Mouse (Mus musculus) midbrain, embryonic 14.5 days (tissue): Measurements from ENCODE around the gene Bid. TPM values are rescaled to one million over a fixed set of nuclear protein-coding genes. Genes with fewer than 3 reads are reported as not detected.

ENCODE experiments used
- ATAC-seq: fragments of 200-750 bp; cut with Nextera tagmentation; 2 replicates; pipeline ENCODE4 v1.8.0; 2017; ENCODE audit warnings: moderate number of reproducible peaks, moderate library complexity; ENCODE audit not compliant: low FRiP score, low TSS enrichment
- DNase-seq: peaks from one replicate; pipeline ENCODE4 v3.0.0-alpha.2; 2015
- H3K27ac ChIP-seq: fragments of 300-500 bp; sonication (generic); replicated peaks from 2 replicates; pipeline ENCODE4 v1.5.1; 2014; ENCODE audit warnings: mild to moderate bottlenecking, low read depth, low read length, moderate library complexity
- H3K27me3 ChIP-seq: fragments of 300-500 bp; sonication (generic); 2 replicates; pipeline ENCODE4 v1.6.1; 2014; ENCODE audit warnings: low read length, control low read depth, mixed read lengths; ENCODE audit not compliant: control insufficient read depth, insufficient read depth
- H3K36me3 ChIP-seq: fragments of 300-500 bp; sonication (generic); 2 replicates; pipeline ENCODE4 v1.6.1; 2014; ENCODE audit warnings: low read length, control low read depth; ENCODE audit not compliant: control insufficient read depth, insufficient read depth
- H3K4me1 ChIP-seq: fragments of 300-500 bp; sonication (generic); 2 replicates; pipeline ENCODE4 v1.6.1; 2014; ENCODE audit warnings: mild to moderate bottlenecking, antibody characterized with exemption, low read length, control low read depth; ENCODE audit not compliant: control insufficient read depth, insufficient read depth
- H3K4me2 ChIP-seq: fragments of 300-500 bp; sonication (generic); 2 replicates; pipeline ENCODE4 v1.6.1; 2014; ENCODE audit warnings: mild to moderate bottlenecking, low read length, moderate library complexity
- H3K4me3 ChIP-seq: fragments of 300-500 bp; sonication (generic); replicated peaks from 2 replicates; pipeline ENCODE4 v1.5.1; 2014; ENCODE audit warnings: low read depth, low read length
- H3K9ac ChIP-seq: fragments of 300-500 bp; sonication (generic); replicated peaks from 2 replicates; pipeline ENCODE4 v1.6.1; 2014; ENCODE audit warnings: mild to moderate bottlenecking, low read length, moderate library complexity
- H3K9me3 ChIP-seq: fragments of 300-500 bp; sonication (generic); 2 replicates; pipeline ENCODE4 v1.6.1; 2016; ENCODE audit warnings: low read length, control low read depth, mixed read lengths; ENCODE audit not compliant: control insufficient read depth
- WGBS: fragments of 180-500 bp; shearing (Covaris S2); extraction: QIAGEN DNeasy Blood & Tissue Kit; methylation state at CpG from one replicate; pipeline ENCODE4 v1.1.7; 2014; 5-methylcytosine and 5-hydroxymethylcytosine counted together
- polyA plus RNA-seq: library from polyadenylated mRNA; unstranded; fragments of >200 nt; fragmentation: Nextera tagmentation; extraction: Ambion mirVana; gene quantifications from 2 replicates; pipeline ENCODE4 v1.2.1, GENCODE M21; 2014

The Bid gene
- polyA plus RNA-seq, 1 experiment from 2014 or later, result 46.4 TPM

- no peak overlapping the region for H3K4me2 ChIP-seq
- no peak for DNase-seq
- no peaks in the 10 kb centered on the region for H3K27me3 ChIP-seq
- H3K27ac ChIP-seq, result no peak overlapping the region
- H3K9me3 ChIP-seq, result no peaks in the 10 kb centered on the region
- ATAC-seq, result no peak
- WGBS, result 74% methylated on average over 3 of the region's 3 CpGs
- no peak overlapping the region for H3K4me3 ChIP-seq
- no peak overlapping the region for H3K9ac ChIP-seq
- H3K4me1 ChIP-seq, result no peaks in the 10 kb centered on the region
- peaks cover 19% of the 10 kb centered on the region for H3K36me3 ChIP-seq
These were observed 23.1 kb upstream of the Bid start for GRCm38 (mm10) chr6:120939783-120940182.

GRCm38 (mm10) chr6:120938763-120939450, 22.3 kb upstream of the Bid start:
- no peak for DNase-seq
- Histone ChIP-seq H3K9ac (no peak overlapping the region), H3K4me1 (no peaks in the 10 kb centered on the region)

GRCm38 (mm10) chr6:120937999-120938608, 21.5 kb upstream of the Bid start:
- Histone ChIP-seq H3K4me3 (no peak overlapping the region), H3K27ac (no peak overlapping the region), H3K36me3 (peaks cover 31% of the 10 kb centered on the region), H3K4me2 (no peak overlapping the region), H3K9ac (no peak overlapping the region), H3K9me3 (no peaks in the 10 kb centered on the region), H3K27me3 (no peaks in the 10 kb centered on the region), H3K4me1 (no peaks in the 10 kb centered on the region)
- 56% methylated on average over 11 of the region's 11 CpGs for WGBS
- no peak for DNase-seq
- no peak for ATAC-seq

More at GRCm38 (mm10) chr6:120938763-120939450, 22.3 kb upstream of the Bid start:
- no peak for ATAC-seq
- 94% methylated on average over 12 of the region's 12 CpGs for WGBS
- Histone ChIP-seq H3K36me3 (peaks cover 23% of the 10 kb centered on the region), H3K4me2 (no peak overlapping the region), H3K27me3 (no peaks in the 10 kb centered on the region), H3K4me3 (no peak overlapping the region), H3K9me3 (no peaks in the 10 kb centered on the region), H3K27ac (no peak overlapping the region)

- no peak for ATAC-seq
These were observed 20.5 kb upstream of the Bid start for GRCm38 (mm10) chr6:120937104-120937617.

GRCm38 (mm10) chr6:120934176-120934575, 17.5 kb upstream of the Bid start:
- DNase-seq, result no peak
- H3K4me2 ChIP-seq, result no peak overlapping the region
- no peaks in the 10 kb centered on the region for H3K4me1 ChIP-seq
- H3K4me3 ChIP-seq, result no peak overlapping the region
- H3K9ac ChIP-seq, result no peak overlapping the region
- ATAC-seq, result no peak
- H3K9me3 ChIP-seq, result no peaks in the 10 kb centered on the region
- H3K27ac ChIP-seq, result no peak overlapping the region
- H3K27me3 ChIP-seq, result no peaks in the 10 kb centered on the region
- WGBS, result 79% methylated on average over 4 of the region's 4 CpGs
- H3K36me3 ChIP-seq, result peaks cover 39% of the 10 kb centered on the region

More at GRCm38 (mm10) chr6:120937104-120937617, 20.5 kb upstream of the Bid start:
- Histone ChIP-seq H3K9ac (no peak overlapping the region), H3K4me3 (no peak overlapping the region), H3K36me3 (peaks cover 40% of the 10 kb centered on the region), H3K4me1 (no peaks in the 10 kb centered on the region), H3K9me3 (no peaks in the 10 kb centered on the region), H3K27me3 (no peaks in the 10 kb centered on the region), H3K4me2 (no peak overlapping the region), H3K27ac (no peak overlapping the region)
- no peak for DNase-seq
- 87% methylated on average over 16 of the region's 16 CpGs for WGBS

- ATAC-seq (no peak), DNase-seq (no peak)
- Histone ChIP-seq H3K4me1 (no peaks in the 10 kb centered on the region), H3K4me3 (no peak overlapping the region), H3K4me2 (no peak overlapping the region), H3K9ac (no peak overlapping the region), H3K27ac (no peak overlapping the region), H3K27me3 (no peaks in the 10 kb centered on the region), H3K36me3 (peaks cover 44% of the 10 kb centered on the region), H3K9me3 (no peaks in the 10 kb centered on the region)
- WGBS, result 95% methylated on average over 7 of the region's 7 CpGs
These were observed 17.0 kb upstream of the Bid start for GRCm38 (mm10) chr6:120933670-120934069.

GRCm38 (mm10) chr6:120932597-120932996, 15.9 kb upstream of the Bid start:
- Histone ChIP-seq H3K9ac (no peak overlapping the region), H3K36me3 (peaks cover 47% of the 10 kb centered on the region), H3K4me3 (no peak overlapping the region), H3K4me2 (no peak overlapping the region), H3K27ac (no peak overlapping the region), H3K4me1 (no peaks in the 10 kb centered on the region), H3K27me3 (no peaks in the 10 kb centered on the region), H3K9me3 (no peaks in the 10 kb centered on the region)
- no peak for ATAC-seq
- WGBS, result 94% methylated on average over 12 of the region's 12 CpGs
- DNase-seq, result no peak

- Histone ChIP-seq H3K4me2 (no peak overlapping the region), H3K36me3 (peaks cover 47% of the 10 kb centered on the region)
- WGBS, result 93% methylated on average over 6 of the region's 6 CpGs
These were observed 14.0 kb upstream of the Bid start for GRCm38 (mm10) chr6:120930450-120931306.

More at GRCm38 (mm10) chr6:120930450-120931306, 14.0 kb upstream of the Bid start:
- Histone ChIP-seq H3K4me3 (no peak overlapping the region), H3K27ac (no peak overlapping the region), H3K9ac (no peak overlapping the region), H3K27me3 (no peaks in the 10 kb centered on the region), H3K9me3 (no peaks in the 10 kb centered on the region), H3K4me1 (no peaks in the 10 kb centered on the region)
- no peak for DNase-seq
- ATAC-seq, result no peak
